Mouse (Mus musculus) mouse trophoblast stem cell (cell line): ENCODE results near the gene Celsr2.

Experiments
- in situ Hi-C, 2 experiments: fragments of 300-500 bp; cut with MseI, MboI; formaldehyde crosslinking; loops; 2 replicates in 1 of 2; 3 replicates in 1 of 2; pipeline ENCODE4 v1.15.1; 2025

The Celsr2 gene

GRCm38 (mm10) chr3:108413634-108414360 lies 1.6 kb downstream of the Celsr2 start:
- in situ Hi-C loops, result no loop called here

DNA sequence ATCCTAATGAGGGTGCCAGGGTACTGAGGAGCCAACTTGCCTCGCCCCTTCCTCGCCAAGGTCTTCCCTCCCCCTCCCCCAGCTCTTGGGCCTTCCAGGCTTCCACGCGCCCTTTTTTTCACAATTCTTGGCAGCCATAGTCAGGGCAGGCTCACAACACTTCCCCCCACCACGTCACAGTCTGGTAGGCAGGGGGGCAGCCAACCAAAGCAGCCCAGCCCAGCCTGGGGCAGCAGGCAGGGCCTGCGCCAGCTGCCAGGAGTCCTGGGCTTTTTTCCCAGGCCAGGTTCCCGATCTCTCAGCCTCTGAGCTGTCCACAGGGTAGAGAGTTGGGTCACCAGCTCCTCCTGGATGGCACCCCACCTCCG lies 3.6 kb downstream of the Celsr2 start:
- in situ Hi-C loops, result no loop called here

- in situ Hi-C loops, result no loop called here
Observed at GRCm38 (mm10) chr3:108411026-108411753, 4.2 kb downstream of the Celsr2 start.

- in situ Hi-C loops, result no loop called here
Observed at GRCm38 (mm10) chr3:108410359-108410714, 5.0 kb downstream of the Celsr2 start.

- in situ Hi-C loops, result no loop called here
Observed at GRCm38 (mm10) chr3:108409656-108410358, 5.5 kb downstream of the Celsr2 start.

DNA sequence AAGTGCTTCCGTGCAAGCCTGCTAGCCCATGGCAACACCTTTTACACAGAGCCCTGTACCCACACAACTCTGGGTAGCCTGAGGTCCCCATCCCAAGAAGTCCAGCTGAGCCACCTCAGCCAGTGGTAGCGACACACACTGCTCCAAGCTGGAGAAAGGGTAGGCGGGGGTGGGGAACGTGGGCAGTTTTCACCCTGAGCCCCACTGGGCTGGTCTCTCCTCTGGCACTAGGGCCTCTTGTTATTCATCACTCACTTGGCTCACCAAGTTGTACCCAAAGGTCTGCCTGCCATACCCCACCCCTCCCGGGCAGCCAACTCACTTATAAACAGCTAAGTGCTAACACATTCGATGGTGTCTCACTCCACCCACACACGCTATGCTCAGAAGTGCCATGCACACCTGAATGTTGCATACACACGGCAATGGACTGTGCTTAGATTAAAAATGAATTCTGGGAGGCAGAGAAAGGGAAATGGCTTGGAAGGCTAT lies 6.8 kb downstream of the Celsr2 start:
- in situ Hi-C loops, result no loop called here

GRCm38 (mm10) chr3:108406306-108406885 lies 9.0 kb downstream of the Celsr2 start:
- in situ Hi-C loops, result no loop called here

DNA sequence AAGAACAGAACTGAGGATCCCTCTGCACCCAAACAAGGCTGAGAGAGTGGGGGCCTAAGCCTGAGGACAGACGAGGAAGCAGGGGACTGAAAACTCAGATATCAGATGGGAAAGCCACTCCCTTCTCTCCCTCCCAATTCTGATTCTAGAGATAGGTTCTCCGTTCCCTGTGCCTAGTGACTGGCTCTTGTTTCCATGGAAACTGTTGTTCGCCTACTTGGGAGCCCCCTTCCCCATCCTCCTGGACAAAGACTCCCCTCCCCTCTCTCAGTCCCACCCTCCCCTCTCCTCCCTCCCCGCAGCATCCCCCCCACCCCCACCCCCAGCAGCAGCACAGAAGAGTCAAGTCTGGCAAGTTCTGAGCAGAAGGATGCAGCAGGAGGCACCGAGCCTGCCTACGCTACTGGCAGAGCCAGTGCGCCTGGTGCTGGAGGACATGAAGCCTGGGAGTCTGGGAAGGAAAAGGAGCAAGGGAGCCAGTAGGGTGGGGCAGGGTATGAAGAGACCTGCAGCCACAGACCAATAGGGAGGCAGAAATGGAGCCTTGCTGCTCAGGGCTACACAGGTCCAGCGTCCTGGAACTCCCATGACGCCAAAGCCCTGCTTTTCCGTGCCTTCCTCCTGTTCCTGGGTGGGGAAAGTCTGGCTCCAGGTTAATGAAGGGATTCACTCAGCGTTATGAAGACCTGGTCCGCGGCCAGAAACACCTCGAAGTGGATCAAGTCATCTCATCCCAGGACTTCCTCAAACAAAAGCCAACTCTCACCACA lies 9.6 kb downstream of the Celsr2 start:
- in situ Hi-C loops, result no loop called here

- in situ Hi-C loops, result no loop called here
Observed at GRCm38 (mm10) chr3:108402528-108402920, 12.8 kb downstream of the Celsr2 start.

DNA sequence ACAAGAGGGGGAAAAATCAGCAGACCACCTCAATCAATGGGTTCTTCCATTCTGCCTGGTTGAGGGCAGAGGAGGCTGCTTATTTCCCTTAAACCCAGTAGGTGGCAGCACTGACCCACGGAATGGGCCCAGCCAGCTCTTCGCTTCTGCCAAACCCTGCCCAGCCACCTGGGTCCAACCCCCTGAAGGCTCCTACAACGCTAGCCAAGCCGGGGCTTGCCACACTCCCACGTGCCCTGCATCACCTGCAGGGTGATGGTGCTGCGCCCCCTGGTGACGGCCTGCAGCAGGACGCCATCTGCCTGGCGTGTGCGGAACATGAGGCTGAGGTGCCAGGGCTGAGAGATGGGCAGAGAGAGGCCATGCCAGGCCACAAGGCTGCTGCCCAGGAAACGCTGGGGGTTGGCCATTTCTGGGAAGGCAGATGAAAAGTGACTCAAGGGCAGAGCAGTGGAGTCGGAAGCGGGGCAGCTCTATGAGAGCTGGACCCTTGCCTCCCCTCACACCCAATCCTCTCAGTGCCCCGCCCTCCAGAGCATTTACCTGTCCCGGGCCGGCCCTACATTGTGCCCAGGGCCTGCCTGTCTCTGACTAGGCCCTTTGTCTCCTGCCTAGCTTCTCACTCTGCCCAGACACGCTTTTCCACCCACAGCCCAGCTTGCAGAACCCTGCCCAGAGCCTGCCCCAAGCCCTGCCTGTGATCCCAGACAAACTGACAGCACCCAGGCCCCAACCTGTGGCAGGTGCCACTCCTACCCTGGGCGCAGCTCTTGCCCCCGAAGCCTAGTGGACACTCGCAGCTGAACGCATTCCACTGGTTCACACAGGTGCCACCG lies 13.4 kb downstream of the Celsr2 start:
- in situ Hi-C loops, result no loop called here

DNA sequence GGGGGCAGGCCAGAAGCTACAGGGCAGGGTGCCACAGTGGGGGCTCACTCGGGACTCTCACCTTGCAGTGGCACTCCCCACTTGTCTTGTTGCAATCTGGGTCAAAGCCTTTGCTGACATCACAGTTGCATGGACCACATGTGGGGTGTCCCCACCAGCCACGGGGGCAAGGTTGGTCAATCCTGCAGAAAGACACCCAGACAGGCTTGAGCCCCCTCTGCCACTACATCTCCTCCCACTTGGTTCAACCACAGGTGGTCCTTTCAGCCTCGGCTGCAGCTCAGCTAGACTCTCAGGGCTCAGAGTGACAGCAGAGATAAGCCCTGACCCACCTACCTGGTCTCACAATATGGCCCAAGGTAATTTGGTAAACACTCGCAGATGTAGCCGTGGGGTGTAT lies 14.9 kb downstream of the Celsr2 start:
- in situ Hi-C loops, result no loop called here

DNA sequence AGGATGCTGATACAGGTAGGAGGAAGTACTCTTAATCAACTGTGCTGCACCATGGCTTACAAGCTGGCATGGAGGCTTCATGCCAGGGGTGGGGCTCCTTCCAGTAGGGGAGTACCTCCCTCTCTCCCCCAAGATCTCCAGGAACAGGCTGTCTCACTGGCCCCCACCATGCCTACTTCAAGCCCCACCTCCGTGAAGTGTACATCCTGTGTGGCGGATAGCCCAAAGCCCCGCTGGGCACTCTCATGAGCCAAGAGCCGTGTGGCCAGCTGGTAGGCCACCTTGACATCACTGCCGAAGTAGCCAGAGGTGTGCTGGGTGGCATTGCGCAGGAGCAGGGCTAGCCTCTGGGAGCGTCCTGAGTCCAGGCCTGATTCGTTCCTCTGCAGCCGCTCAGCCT lies 17.1 kb downstream of the Celsr2 start:
- in situ Hi-C loops, result no loop called here

DNA sequence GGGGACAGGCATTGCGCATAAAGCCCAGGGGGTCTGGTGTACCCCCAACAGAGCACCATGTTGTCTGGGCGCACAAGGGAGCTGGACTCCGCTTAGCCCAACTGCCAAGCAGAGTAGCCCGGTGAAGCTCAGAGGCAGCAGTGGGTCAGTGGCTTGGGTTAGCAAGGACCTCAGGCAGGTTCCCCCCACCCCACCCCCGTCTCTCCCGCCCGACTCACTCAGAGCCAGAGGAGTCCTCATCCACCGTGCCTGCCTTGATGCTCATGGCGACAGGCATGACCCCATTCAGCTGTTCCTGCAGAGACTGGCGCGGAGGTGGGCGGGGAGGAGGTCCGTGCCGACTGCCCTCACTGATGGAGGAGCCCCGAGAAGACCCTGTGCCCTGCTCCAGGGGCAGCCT lies 22.6 kb downstream of the Celsr2 start:
- in situ Hi-C loops, result loop anchor here in 1 of 2 experiments (5.0 kb wide), 1 partner anchor 110 kb away; the partner anchor contains the start of gene Sort1

GRCm38 (mm10) chr3:108392299-108392698 lies 23.1 kb downstream of the Celsr2 start:
- in situ Hi-C loops, result loop anchor here in 1 of 2 experiments (5.0 kb wide), 1 partner anchor 110 kb away; the partner anchor contains the start of gene Sort1

- in situ Hi-C loops, result loop anchor here in 1 of 2 experiments (5.0 kb wide), 1 partner anchor 102 kb away; no protein-coding TSS in a partner anchor
Observed at GRCm38 (mm10) chr3:108389111-108389545, 26.2 kb downstream of the Celsr2 start.

- in situ Hi-C loops, result loop anchor here in 1 of 2 experiments (5.0 kb wide), 1 partner anchor 99 kb away; no protein-coding TSS in a partner anchor
Observed at GRCm38 (mm10) chr3:108386186-108386585, 29.2 kb downstream of the Celsr2 start.

- in situ Hi-C loops, result no loop called here
Observed at GRCm38 (mm10) chr3:108384425-108384824, 30.9 kb downstream of the Celsr2 start.

DNA sequence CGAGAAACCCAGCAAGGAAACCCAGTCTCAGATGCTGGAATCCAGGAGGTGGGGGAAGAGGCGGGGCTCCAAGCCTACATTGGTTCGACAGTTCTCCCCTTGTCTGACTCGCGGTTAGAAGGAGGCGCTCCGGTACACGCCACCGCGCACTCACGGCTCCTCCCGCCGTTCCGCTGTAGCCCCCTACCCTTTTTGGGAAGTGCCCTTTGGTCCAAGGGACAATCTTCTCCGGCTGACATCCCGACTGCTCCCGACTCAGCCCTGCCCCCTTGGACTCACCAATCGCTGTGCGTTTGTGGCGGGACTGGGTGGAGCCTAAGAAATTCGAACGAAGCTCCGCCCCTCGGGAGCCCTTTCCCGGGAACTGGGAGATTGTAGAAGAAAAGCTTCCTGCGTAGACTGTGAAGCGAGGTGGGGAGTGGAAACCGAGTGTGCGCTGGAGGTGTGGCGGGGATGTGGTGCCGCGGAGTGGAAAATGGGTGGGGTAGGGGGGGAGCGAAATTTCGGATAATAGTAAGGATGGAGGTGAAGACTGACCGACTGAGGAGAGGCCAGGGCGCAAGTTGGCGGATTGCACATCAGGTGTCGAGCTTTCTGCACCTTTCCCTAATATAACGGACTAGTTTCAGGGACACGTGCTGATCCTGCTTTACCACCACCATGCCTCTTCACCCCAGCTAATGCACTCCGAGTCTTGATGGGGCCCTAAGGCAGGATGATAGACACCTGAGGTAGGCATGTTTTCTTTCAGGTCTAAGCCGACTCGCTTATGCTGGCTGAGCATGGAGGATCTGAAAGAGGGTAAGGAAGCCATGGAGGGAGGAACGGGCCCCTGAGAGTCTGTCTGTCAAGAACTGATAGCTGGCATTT lies 31.6 kb downstream of the Celsr2 start, which contains the start of gene Psrc1:
TSS of gene Psrc1 (plus strand) at position 355 of the 870 bp plus-strand sequence.
- in situ Hi-C loops, result no loop called here
